Mouse (Mus musculus) thymus, postnatal 10 days (tissue): ENCODE measurements around the gene Atg7.

Source experiments
- DNase-seq, 2 experiments: peaks; one replicate each; pipeline ENCODE4 v3.0.0; 2021; ENCODE audit warnings: low spot score in 2 of 2

Atg7 gene

DNA sequence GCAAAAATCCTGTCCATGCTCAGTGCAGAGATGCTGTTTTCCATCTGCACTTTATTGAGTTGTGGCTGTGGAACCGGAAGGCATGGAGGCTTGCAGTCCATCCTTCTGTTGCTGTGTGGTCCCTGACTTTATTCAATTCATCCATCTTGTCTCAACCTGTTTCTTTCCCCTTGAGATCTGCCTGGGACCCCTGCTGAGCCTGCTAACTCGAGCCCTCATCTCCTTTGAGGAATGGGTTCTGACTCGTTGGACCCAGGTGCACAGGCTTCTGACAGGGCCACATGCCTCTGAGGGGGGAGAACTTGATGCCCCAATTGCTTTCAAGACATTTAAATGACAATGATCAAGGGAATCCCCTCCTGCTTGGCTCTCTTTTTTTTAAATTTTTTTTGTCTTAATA lies 143.6 kb downstream of the Atg7 start:
- no peak for DNase-seq

DNA sequence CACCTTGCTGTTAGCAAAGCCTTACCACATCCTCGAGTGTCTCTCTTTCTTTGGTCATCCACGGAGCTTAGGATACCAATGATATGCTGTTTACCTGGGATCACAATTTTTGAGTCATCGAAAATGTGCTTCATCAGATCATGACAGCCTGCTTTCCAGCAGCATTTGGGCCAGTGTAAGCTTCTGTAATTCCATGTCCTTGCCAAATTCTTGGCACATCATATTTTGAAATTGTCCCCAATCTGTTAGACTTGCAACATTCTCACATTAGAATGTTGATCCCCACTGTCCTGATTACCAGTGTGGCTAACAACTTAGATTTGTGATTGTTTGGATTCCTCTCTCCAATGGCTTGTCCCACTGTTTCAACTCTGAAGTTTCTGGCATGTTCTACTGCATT lies 144.7 kb downstream of the Atg7 start:
- DNase-seq, result no peak

GRCm38 (mm10) chr6:114788663-114789062 lies 145.8 kb downstream of the Atg7 start:
- no peak for DNase-seq

- no peak for DNase-seq
Observed at GRCm38 (mm10) chr6:114790084-114790483, 147.2 kb downstream of the Atg7 start.

DNA sequence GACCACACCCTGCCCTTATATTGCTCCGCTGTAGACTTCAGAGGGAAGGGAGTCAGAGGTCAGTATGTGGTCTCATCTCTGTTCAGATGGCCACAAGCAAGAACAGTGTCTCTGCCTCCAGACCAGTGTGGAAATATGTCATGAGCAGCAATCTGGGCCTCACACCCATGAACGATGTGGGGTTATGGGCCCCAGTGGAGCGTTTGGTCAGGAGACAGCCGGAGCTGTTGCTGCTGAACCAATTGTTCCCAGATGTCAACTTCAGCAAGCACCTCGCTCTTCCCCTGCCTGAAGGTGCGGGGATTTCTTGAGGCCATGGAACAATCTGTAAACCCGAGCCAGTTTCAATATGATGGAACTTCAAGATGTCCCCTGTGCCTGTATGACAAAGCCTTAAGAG lies 148.0 kb downstream of the Atg7 start:
- no peak for DNase-seq

GRCm38 (mm10) chr6:114791846-114792245 lies 148.9 kb downstream of the Atg7 start:
- no peak for DNase-seq

DNA sequence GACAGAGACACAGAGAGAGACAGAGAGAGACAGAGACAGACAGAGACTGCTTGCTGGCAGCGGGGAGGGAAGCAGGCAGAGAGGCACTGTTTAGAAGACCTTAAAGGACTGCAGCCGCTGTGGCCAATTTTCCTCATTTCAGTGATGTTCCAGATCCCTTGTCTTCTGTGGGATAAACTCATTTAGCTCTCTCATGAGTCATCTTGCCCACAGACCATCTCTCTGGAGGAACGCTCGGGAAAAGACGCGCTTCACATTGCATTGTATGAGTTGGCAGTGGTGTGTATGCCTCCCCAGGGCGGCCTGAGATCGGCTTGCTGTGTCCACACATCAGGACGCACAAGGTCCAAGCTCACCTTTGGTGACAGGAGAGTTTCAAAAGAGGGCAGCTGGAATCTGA lies 151.8 kb downstream of the Atg7 start:
- DNase-seq, result no peak

DNA sequence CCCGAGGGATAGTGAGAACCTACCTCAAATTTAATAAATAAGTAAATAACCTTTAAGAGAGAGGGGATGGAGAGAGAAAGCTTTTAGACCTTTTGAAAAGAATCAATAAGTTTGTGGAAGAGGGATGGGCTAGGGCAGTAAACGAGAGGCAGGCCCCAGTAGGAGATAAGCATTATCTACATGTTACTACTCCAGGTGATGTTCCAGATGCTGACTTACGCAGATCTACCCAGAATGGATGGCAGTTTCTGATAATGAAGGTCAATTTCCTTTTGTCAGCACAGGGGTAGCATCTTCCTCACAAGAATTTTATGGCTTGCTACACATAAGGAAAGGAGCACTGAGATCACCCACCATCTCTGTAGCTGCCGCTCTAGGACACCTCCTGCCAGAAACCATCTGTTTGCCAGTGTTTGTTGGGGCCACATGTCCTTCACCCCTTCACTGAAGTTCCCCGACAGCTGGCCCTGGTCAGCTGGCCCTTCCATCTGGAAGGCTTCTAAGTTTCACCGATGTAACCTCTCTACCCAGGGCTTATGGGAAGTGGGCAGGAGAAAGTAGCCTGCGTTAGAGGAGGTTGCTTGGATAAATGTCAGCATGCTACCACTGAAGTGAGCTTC lies 152.9 kb downstream of the Atg7 start:
- no peak for DNase-seq

DNA sequence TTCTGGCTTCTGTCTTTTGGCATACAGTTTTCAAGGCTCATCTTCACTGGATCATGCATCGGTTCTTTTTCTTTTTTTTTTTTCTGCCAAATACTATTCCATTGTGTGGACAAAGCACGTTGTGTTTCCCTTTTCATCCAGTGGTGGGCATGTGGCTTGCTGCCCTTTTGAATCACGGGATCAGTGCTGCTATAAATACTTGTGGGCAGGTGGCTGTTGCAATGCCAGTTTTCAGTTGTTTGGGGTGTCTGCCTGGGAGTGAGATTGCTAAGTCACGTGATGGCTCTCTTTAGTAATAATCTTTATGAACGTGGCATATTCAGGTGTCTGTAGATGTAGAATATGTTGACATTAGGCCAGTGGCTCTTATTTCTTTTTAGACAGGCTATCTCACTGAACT lies 155.0 kb downstream of the Atg7 start:
- no peak for DNase-seq

DNA sequence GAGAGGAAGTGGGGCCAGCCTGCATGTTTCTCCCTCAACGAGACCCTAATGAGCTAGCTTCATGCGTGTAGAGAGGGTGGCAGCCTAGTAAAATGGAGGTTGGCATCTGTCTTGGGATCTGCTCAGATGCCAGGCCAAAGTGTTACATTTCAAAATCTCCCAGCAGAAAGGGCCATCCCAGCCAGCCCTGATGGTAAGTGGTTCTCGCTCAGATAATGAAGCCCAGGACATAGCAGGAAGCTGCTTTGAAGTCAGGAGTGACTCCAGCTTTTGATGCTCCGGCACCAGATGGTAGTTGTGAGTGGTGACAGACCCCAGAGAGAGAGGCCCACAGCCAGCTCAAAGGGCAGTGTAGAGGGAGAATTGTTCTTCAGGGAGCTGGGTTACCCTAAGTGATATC lies 155.8 kb downstream of the Atg7 start:
- DNase-seq, result no peak

DNA sequence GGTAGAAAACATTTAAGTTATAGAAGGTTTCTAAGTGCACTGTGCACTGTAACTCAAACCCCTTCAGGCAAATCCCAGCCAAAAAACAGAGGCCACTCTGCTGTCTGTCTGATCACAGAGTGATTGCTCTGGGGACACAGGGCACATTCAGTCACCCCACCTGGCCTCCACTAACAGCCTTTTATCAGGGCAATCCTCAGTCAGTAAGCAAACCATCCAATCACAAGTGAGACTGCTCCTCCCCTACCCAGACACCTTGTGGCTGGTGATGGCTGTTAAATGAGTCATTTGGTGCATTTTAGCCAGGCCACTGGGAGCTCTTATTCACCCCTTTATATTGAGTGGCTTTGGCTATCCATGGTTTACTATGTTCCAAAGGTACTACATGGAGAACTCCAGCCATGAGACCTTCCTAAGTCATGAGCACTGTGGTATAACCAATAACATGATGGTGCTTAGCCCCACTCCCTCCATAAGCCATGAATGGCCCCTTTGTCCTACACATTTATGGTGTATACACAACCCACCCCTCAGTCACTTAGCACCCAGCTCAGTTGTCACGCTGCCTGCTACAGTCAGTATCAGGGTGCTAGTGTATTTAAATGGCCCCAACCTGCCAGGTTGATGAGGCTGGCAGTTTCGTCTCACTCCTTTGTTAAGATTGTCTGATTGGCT lies 157.5 kb downstream of the Atg7 start:
- no peak for DNase-seq

- DNase-seq, result no peak
Observed at GRCm38 (mm10) chr6:114803915-114804535, 161.1 kb downstream of the Atg7 start.

DNA sequence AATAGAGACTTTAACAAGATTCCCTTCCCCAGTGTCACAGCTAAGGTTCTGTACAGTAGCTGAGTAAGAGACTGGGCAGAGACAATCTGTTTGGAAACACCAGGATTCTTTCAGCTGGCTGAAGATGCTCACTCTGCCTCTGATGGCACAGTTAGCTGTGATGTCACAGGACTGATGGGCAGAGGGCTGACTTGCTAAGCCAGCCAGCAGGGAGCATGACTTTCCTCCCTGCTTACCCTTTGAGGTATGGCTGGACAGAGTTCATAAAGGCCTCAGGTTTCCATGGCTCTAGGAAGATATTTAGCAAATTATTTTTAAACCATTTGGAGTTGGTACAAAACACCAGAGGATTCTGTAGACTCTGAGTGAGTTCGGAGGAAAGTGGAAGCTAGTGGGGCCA lies 162.0 kb downstream of the Atg7 start:
- DNase-seq, result no peak

GRCm38 (mm10) chr6:114805927-114806326 lies 163.0 kb downstream of the Atg7 start:
- DNase-seq, result no peak

GRCm38 (mm10) chr6:114807474-114807873 lies 164.6 kb downstream of the Atg7 start:
- no peak for DNase-seq

GRCm38 (mm10) chr6:114808654-114809430 lies 165.9 kb downstream of the Atg7 start:
- DNase-seq, result no peak

- DNase-seq, result no peak
Observed at GRCm38 (mm10) chr6:114809431-114809811, 166.5 kb downstream of the Atg7 start.

- no peak for DNase-seq
Observed at GRCm38 (mm10) chr6:114812322-114812721, 169.4 kb downstream of the Atg7 start.

DNA sequence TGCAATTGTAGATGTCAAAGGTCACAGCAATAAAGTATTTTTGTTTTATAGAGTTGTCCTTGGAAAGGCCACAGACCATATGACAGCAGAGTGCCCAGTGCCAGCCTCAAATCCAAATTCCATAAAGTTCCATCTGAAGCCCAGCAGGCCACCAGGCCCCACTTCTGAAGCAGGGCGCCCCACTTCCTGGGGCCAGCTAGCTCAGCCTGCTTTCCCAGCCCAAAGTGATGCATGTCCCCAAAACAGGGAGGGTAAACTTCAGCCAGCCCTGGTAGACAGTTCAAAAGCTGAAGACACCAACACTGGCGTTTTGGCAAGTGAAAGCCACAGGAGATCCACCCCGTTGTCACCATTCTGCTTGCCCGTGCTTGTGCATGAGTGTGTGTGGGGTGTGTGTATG lies 169.9 kb downstream of the Atg7 start:
- no peak for DNase-seq

DNA sequence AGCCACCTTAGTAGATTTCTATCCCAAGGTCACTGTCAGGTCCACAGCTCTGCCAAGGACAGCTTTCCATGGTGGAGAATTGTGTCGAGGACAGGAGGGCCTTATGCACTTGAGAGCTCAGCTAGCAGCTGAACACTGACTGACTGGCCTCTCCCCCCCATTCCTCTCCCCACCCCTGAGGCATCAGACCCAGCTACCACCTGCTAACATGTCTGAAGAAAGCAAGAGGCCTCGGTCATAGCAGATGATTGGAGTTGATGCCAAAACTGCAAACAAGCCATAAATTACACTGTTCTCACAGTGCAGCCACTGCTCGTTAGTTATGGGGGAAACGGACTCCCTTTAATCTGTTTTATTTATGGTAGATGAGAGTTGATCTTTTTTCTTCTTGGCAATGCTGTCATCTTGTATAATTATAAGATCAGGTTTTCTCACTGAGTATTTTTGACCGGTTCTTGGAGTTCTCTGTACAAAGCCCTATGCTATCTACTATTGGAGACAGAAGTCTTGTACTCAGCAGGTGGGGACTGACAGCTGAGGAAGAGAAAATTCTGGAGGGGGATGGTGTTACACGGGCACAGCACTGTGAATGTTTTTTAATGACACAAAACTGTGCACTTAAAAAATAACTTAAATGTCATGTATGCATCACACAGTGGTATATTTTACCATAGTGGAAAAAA lies 171.4 kb downstream of the Atg7 start:
- DNase-seq, result no peak

- peak; percentile 12 to 31 for DNase-seq
Observed at GRCm38 (mm10) chr6:114814882-114815650, 172.2 kb downstream of the Atg7 start.
